In the genomic region with DNA sequence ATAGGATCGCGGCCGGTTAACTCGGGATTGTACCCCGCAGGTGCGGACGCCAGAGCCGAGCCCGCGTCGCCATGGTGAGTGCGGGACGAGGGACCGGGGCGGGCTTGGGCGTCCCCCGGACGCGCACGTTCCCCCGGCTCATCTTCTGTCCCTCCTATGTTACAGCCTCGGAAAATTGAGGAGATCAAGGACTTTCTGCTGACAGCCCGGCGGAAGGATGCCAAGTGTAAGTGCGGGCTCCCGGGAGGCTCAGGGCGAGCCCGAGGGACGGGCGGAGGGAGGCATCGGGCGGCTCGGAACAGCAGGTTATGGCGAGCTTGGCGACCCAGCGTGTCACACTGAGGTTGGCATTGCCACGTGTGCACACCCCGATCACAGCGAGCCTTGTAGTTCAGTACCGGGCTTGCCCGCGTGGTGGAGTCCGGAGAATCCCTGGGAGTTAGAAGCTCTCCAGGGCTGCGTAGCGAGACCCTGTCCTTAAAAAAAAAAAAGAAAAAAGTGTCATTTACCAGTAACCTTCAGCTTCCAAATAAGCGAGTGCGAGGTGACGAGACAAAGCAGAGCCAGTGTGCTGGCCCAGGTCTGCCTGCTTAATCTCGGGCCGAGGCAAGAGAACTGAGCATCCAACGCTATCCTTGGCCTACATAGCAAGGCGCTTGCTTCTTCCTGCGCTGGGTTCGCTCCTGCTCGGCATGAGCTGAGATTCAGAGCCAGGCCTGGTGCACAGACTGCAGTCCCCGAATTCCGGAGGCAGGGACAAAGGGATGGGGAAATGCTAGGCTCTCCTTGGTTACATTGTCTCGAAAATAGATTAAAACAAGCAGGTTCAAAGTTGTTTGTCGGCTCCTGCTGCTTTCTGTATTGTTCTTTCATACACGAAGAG, we compare ENCODE assay signal across 8 mouse cellular contexts. TPM values are rescaled to one million over a fixed set of nuclear protein-coding genes. Genes with fewer than 3 reads are reported as not detected.
DNase-seq lines count a peak whose midpoint lies in the region; ATAC-seq and TF ChIP-seq lines count a peak whose summit lies in the region.

No protein-coding gene starts in this region.

- H3ac ChIP-seq in C2C12 (ENCODE audit: control insufficient read depth, insufficient read length, low read depth): peak overlapping the region; percentile 89

- ATAC-seq in heart, embryonic 11.5 days (replicated peaks; ENCODE audit: insufficient number of reproducible peaks, low FRiP score, low TSS enrichment): peak; percentile 56
- ATAC-seq in kidney, embryonic 16.5 days (ENCODE audit: low FRiP score, low TSS enrichment): peak; percentile 74

- TF ChIP-seq CTCF in C2C12 (IDR thresholded peaks at IDR 0.05; ENCODE audit: control insufficient read depth, insufficient read depth, insufficient read length): no peak
- peak; percentile 72 for TF ChIP-seq CTCF in liver, adult 2 months (IDR thresholded peaks at IDR 0.05; ENCODE audit: low read depth, low read length)

- WGBS in heart, embryonic 11.5 days (ENCODE audit: insufficient replicate concordance): under 1% methylated on average over 60 of the region's 60 CpGs
- under 1% methylated on average over 60 of the region's 60 CpGs for WGBS in kidney, embryonic 16.5 days
- WGBS in liver, adult 2 months: under 1% methylated on average over 59 of the region's 60 CpGs

- peak overlapping the region; percentile 98 for H3K9ac ChIP-seq in heart, embryonic 11.5 days (ENCODE audit: low read depth, low read length)
- H3K9ac ChIP-seq in kidney, embryonic 16.5 days (replicated peaks; ENCODE audit: low read length): peak overlapping the region; percentile 96
- H3K9ac ChIP-seq in liver, adult 2 months (ENCODE audit: low read depth, low read length): peak overlapping the region; percentile 77

- peak overlapping the region; percentile 89 for H3K27ac ChIP-seq in heart, embryonic 11.5 days (ENCODE audit: low read depth, low read length)
- peak overlapping the region; percentile 94 for H3K27ac ChIP-seq in kidney, embryonic 16.5 days (ENCODE audit: low read length)
- peak overlapping the region; percentile 60 for H3K27ac ChIP-seq in liver, adult 2 months (replicated peaks; ENCODE audit: insufficient read depth, low read depth, low read length)

- H3K9me3 ChIP-seq in erythroblast, embryonic 14.5 days (ENCODE audit: control insufficient read depth, low read length): no peaks in the 10 kb centered on the region
- H3K9me3 ChIP-seq in heart, embryonic 11.5 days (replicated peaks; ENCODE audit: control insufficient read depth, low read length): no peaks in the 10 kb centered on the region
- H3K9me3 ChIP-seq in kidney, embryonic 16.5 days (ENCODE audit: low read length): no peaks in the 10 kb centered on the region

- DNase-seq in brain, adult 2 months (ENCODE audit: low read depth, low spot score): peak; percentile 93
- peak; percentile 67 for DNase-seq in liver, adult 2 months (ENCODE audit: extremely low read depth, low read depth, low spot score)
- peak; percentile 50 to 63 for DNase-seq in monocyte, adult 2 months (ENCODE audit: low read depth in 1 of 2, low spot score in 2 of 2)
- DNase-seq in splenic B cell, adult 2 months (ENCODE audit: low read depth, low spot score): peak; percentile 78

- peaks cover 38% of the 10 kb centered on the region for H3K4me1 ChIP-seq in erythroblast, embryonic 14.5 days (ENCODE audit: control insufficient read depth)
- peaks cover 15% of the 10 kb centered on the region for H3K4me1 ChIP-seq in heart, embryonic 11.5 days (ENCODE audit: control insufficient read depth, insufficient read depth, low read length)
- H3K4me1 ChIP-seq in kidney, embryonic 16.5 days (ENCODE audit: insufficient read depth, low read length): peaks cover 16% of the 10 kb centered on the region
- peaks cover 4% of the 10 kb centered on the region for H3K4me1 ChIP-seq in liver, adult 2 months (ENCODE audit: control insufficient read depth, insufficient read depth, low read length)

- H3K36me3 ChIP-seq in C2C12 (ENCODE audit: control insufficient read depth, insufficient read depth): peaks cover 50% of the 10 kb centered on the region
- peaks cover 49% of the 10 kb centered on the region for H3K36me3 ChIP-seq in erythroblast, embryonic 14.5 days (ENCODE audit: control insufficient read depth)
- H3K36me3 ChIP-seq in heart, embryonic 11.5 days (ENCODE audit: control insufficient read depth, insufficient read depth, low read length): peaks cover 17% of the 10 kb centered on the region
- peaks cover 37% of the 10 kb centered on the region for H3K36me3 ChIP-seq in kidney, embryonic 16.5 days (ENCODE audit: insufficient read depth, low read length)
- H3K36me3 ChIP-seq in liver, adult 2 months (ENCODE audit: control insufficient read depth, insufficient read depth, low read length): peaks cover 15% of the 10 kb centered on the region; the same call in 1 of the 2 replicates
- H3K36me3 ChIP-seq in splenic B cell, adult 2 months (ENCODE audit: control insufficient read depth, insufficient read depth, low read length, poor library complexity, severe bottlenecking): peaks cover 15% of the 10 kb centered on the region

- H3K27me3 ChIP-seq in C2C12 (ENCODE audit: control insufficient read depth, insufficient read depth, insufficient read length): peaks cover 5% of the 10 kb centered on the region
- H3K27me3 ChIP-seq in erythroblast, embryonic 14.5 days (ENCODE audit: control insufficient read depth): peaks cover 14% of the 10 kb centered on the region
- H3K27me3 ChIP-seq in heart, embryonic 11.5 days (ENCODE audit: control insufficient read depth, insufficient read depth, low read length): 0 out of 2 replicates have a peak, but pooled peaks cover 3% of the 10 kb centered on the region
- H3K27me3 ChIP-seq in kidney, embryonic 16.5 days (ENCODE audit: insufficient read depth, low read length): 0 out of 2 replicates have a peak, but pooled peaks cover 14% of the 10 kb centered on the region
- no peaks in the 10 kb centered on the region for H3K27me3 ChIP-seq in liver, adult 2 months (ENCODE audit: control insufficient read depth, insufficient read depth, low read length)
- no peaks in the 10 kb centered on the region for H3K27me3 ChIP-seq in splenic B cell, adult 2 months (ENCODE audit: control insufficient read depth, insufficient read depth, low read length, poor library complexity, severe bottlenecking)

- H3K79me3 ChIP-seq in C2C12 (ENCODE audit: low read depth): peaks cover 52% of the 10 kb centered on the region

- TF ChIP-seq POLR2A in liver, adult 2 months (IDR thresholded peaks at IDR 0.05; ENCODE audit: extremely low read depth, insufficient read depth, low read length): no peak

- H3K79me2 ChIP-seq in C2C12 (ENCODE audit: control insufficient read depth, insufficient read depth): peaks cover 56% of the 10 kb centered on the region
- peaks cover 2% of the 10 kb centered on the region; the same call in 1 of the 2 replicates for H3K79me2 ChIP-seq in liver, adult 2 months (ENCODE audit: control insufficient read depth, insufficient read depth, low read length)

- peak overlapping the region; percentile 89 for H3K4me2 ChIP-seq in heart, embryonic 11.5 days
- peak overlapping the region; percentile 95 for H3K4me2 ChIP-seq in kidney, embryonic 16.5 days (replicated peaks; ENCODE audit: low read depth, low read length)

- H3K4me3 ChIP-seq in C2C12 (ENCODE audit: insufficient read depth, poor library complexity, severe bottlenecking): peak overlapping the region; percentile 92
- peak overlapping the region; percentile 73 for H3K4me3 ChIP-seq in erythroblast, embryonic 14.5 days (replicated peaks)
- H3K4me3 ChIP-seq in heart, embryonic 11.5 days (ENCODE audit: low read depth, low read length): peak overlapping the region; percentile 95
- H3K4me3 ChIP-seq in kidney, embryonic 16.5 days (ENCODE audit: low read length): peak overlapping the region; percentile 89
- peak overlapping the region; percentile 70 for H3K4me3 ChIP-seq in liver, adult 2 months (ENCODE audit: insufficient read depth, low read depth, low read length)

TF ChIP-seq in C2C12, 6 proteins besides CTCF, POLR2A, EP300 and RAD21:
- TF ChIP-seq CEBPB (IDR thresholded peaks at IDR 0.05; ENCODE audit: low read depth) (no peak), MAX (IDR thresholded peaks at IDR 0.05) (peak; percentile 54), USF1 (IDR thresholded peaks at IDR 0.05; ENCODE audit: low read depth) (no peak)

RNA-seq across cellular contexts. Expression of a gene that starts 0.7 kb away (rescaled TPM):
- 3,802 TPM for polyA plus RNA-seq in C2C12 (2012; fragmentation: generic; extraction: Trizol)
- 33.9 and 35.2 TPM in 2 replicates for polyA plus RNA-seq in erythroblast, embryonic 14.5 days (2012)
- 781 and 853 TPM in 2 replicates for polyA plus RNA-seq in heart, embryonic 11.5 days (2014; fragmentation: Nextera tagmentation; extraction: Ambion mirVana)
- polyA plus RNA-seq in kidney, embryonic 16.5 days (2015; fragmentation: Nextera tagmentation; extraction: Ambion mirVana): 802 and 841 TPM in 2 replicates
- 969 and 1,006 TPM in 2 replicates for total RNA-seq in liver, adult 2 months (2014; rRNA removed)
- 245 and 258 TPM in 2 replicates for polyA plus RNA-seq in liver, adult 2 months (2012; rRNA removed)

RNA-seq across cellular contexts. Expression of a gene that starts 6.2 kb away (rescaled TPM):
- polyA plus RNA-seq in C2C12 (2012; fragmentation: generic; extraction: Trizol): 20.1 TPM
- 0.02 and 0.04 TPM in 2 replicates for polyA plus RNA-seq in erythroblast, embryonic 14.5 days (2012)
- polyA plus RNA-seq in heart, embryonic 11.5 days (2014; fragmentation: Nextera tagmentation; extraction: Ambion mirVana): 5.0 and 5.1 TPM in 2 replicates
- polyA plus RNA-seq in kidney, embryonic 16.5 days (2015; fragmentation: Nextera tagmentation; extraction: Ambion mirVana): 20.4 and 21.5 TPM in 2 replicates
- 25.6 and 42.6 TPM in 2 replicates for total RNA-seq in liver, adult 2 months (2014; rRNA removed)
- polyA plus RNA-seq in liver, adult 2 months (2012; rRNA removed): 65.5 and 66.9 TPM in 2 replicates

RNA-seq across cellular contexts. Expression of a gene that starts 58.2 kb away (rescaled TPM):
- polyA plus RNA-seq in C2C12 (2012; fragmentation: generic; extraction: Trizol): 0.27 TPM
- not detected in 2 replicates for polyA plus RNA-seq in erythroblast, embryonic 14.5 days (2012)
- polyA plus RNA-seq in heart, embryonic 11.5 days (2014; fragmentation: Nextera tagmentation; extraction: Ambion mirVana): 0.20 and 0.50 TPM in 2 replicates
- polyA plus RNA-seq in kidney, embryonic 16.5 days (2015; fragmentation: Nextera tagmentation; extraction: Ambion mirVana): 0.44 and 0.46 TPM in 2 replicates
- not detected in 2 replicates for total RNA-seq in liver, adult 2 months (2014; rRNA removed)
- polyA plus RNA-seq in liver, adult 2 months (2012; rRNA removed): 0.13 TPM in 1 of 2 replicates, not detected in the other

Comparison
In these comparisons a context has a peak if more than half of its experiments do, and no peak if none do; other contexts are left out.
1. Peak in every context shown above with its lines: DNase-seq, ATAC-seq, H3K4me3 ChIP-seq and H3K27ac ChIP-seq.